Comparison of ENCODE assay signal across 8 mouse cellular contexts in genomic region chr2:29054991-29055390, GRCm38 (mm10). TPM values are rescaled to one million over a fixed set of nuclear protein-coding genes. Genes with fewer than 3 reads are reported as not detected.
A peak's percentile ranks its signal among the peaks of the same experiment; 100 is the strongest.
DNase-seq lines count a peak whose midpoint lies in the region; ATAC-seq and TF ChIP-seq lines count a peak whose summit lies in the region.

Gene Cfap77, minus strand, starts transcription at chr2:29055066.

- no peaks in the 10 kb centered on the region for H3K79me2 ChIP-seq in C2C12 (ENCODE audit: control insufficient read depth, insufficient read depth)

- no peak for ATAC-seq in embryonic facial prominence, embryonic 12.5 days (ENCODE audit: insufficient number of reproducible peaks, insufficient read depth, low FRiP score, low TSS enrichment)
- ATAC-seq in heart, embryonic 16.5 days (replicated peaks; ENCODE audit: extremely low read depth, insufficient read depth, low FRiP score), result peak; percentile 71

- H3K27ac ChIP-seq in embryonic facial prominence, embryonic 12.5 days, result no peak within 1 kb of the TSS
- H3K27ac ChIP-seq in heart, embryonic 16.5 days (ENCODE audit: low read length), result no peak within 1 kb of the TSS

- H3K4me2 ChIP-seq in embryonic facial prominence, embryonic 12.5 days (replicated peaks), result peak within 1 kb of the TSS; percentile 83
- H3K4me2 ChIP-seq in heart, embryonic 16.5 days (ENCODE audit: low read depth, low read length), result peak within 1 kb of the TSS; percentile 89

- peak within 1 kb of the TSS; percentile 8 for H3ac ChIP-seq in C2C12 (ENCODE audit: control insufficient read depth, insufficient read length, low read depth)

- no peaks in the 10 kb centered on the region for H3K79me3 ChIP-seq in C2C12 (ENCODE audit: low read depth)

- no peak for TF ChIP-seq CTCF in C2C12 (IDR thresholded peaks at IDR 0.05; ENCODE audit: control insufficient read depth, insufficient read depth, insufficient read length)

- H3K36me3 ChIP-seq in C2C12 (ENCODE audit: control insufficient read depth, insufficient read depth), result no peaks in the 10 kb centered on the region
- no peaks in the 10 kb centered on the region for H3K36me3 ChIP-seq in embryonic facial prominence, embryonic 12.5 days
- H3K36me3 ChIP-seq in heart, embryonic 16.5 days (ENCODE audit: control insufficient read depth, insufficient read depth), result no peaks in the 10 kb centered on the region

- peaks cover 7% of the 10 kb centered on the region; the same call in 1 of the 2 replicates for H3K4me1 ChIP-seq in embryonic facial prominence, embryonic 12.5 days
- peaks cover 6% of the 10 kb centered on the region for H3K4me1 ChIP-seq in heart, embryonic 16.5 days (ENCODE audit: control insufficient read depth, insufficient read depth, low read length)

- H3K9ac ChIP-seq in embryonic facial prominence, embryonic 12.5 days, result peak within 1 kb of the TSS; percentile 55
- peak within 1 kb of the TSS; percentile 76 for H3K9ac ChIP-seq in heart, embryonic 16.5 days (ENCODE audit: low read length)

- H3K4me3 ChIP-seq in C2C12 (ENCODE audit: insufficient read depth, poor library complexity, severe bottlenecking), result no peak within 1 kb of the TSS
- H3K4me3 ChIP-seq in embryonic facial prominence, embryonic 12.5 days, result peak within 1 kb of the TSS; percentile 39
- H3K4me3 ChIP-seq in heart, embryonic 16.5 days (ENCODE audit: low read length), result peak within 1 kb of the TSS; percentile 61

- peaks cover 7% of the 10 kb centered on the region for H3K27me3 ChIP-seq in C2C12 (ENCODE audit: control insufficient read depth, insufficient read depth, insufficient read length)
- peaks cover 20% of the 10 kb centered on the region for H3K27me3 ChIP-seq in embryonic facial prominence, embryonic 12.5 days
- peaks cover 2% of the 10 kb centered on the region for H3K27me3 ChIP-seq in heart, embryonic 16.5 days (ENCODE audit: control insufficient read depth, insufficient read depth, low read length)

- DNase-seq in R1 (ENCODE audit: low read depth, low spot score), result peak; percentile 95
- peak; percentile 76 to 80 for DNase-seq in kidney, postnatal 4 days
- DNase-seq in lung, postnatal 14 days, result peak; percentile 63
- peak; percentile 83 for DNase-seq in retina, embryonic 14.5 days (ENCODE audit: low spot score)
- DNase-seq in urinary bladder, postnatal 14 days (ENCODE audit: low spot score), result peak; percentile 60

- under 1% methylated on average over 25 of the region's 25 CpGs for WGBS in embryonic facial prominence, embryonic 12.5 days
- under 1% methylated on average over 25 of the region's 25 CpGs for WGBS in heart, embryonic 16.5 days

- no peaks in the 10 kb centered on the region for H3K9me3 ChIP-seq in embryonic facial prominence, embryonic 12.5 days
- no peaks in the 10 kb centered on the region for H3K9me3 ChIP-seq in heart, embryonic 16.5 days (replicated peaks; ENCODE audit: control insufficient read depth, low read length)

TF ChIP-seq in C2C12, 6 proteins besides CTCF, POLR2A, EP300 and RAD21:
- TF ChIP-seq MAX (IDR thresholded peaks at IDR 0.05) (no peak), FOSL1 (IDR thresholded peaks at IDR 0.05; ENCODE audit: insufficient read depth, low read length, poor library complexity, severe bottlenecking) (no peak), MYOG (IDR thresholded peaks at IDR 0.05; ENCODE audit: control insufficient read depth, extremely low read depth, insufficient read length) (no peak), MYOD1 (IDR thresholded peaks at IDR 0.05; ENCODE audit: control insufficient read depth, insufficient read length, low read depth) (no peak), USF1 (IDR thresholded peaks at IDR 0.05; ENCODE audit: low read depth) (no peak), CEBPB (IDR thresholded peaks at IDR 0.05; ENCODE audit: low read depth) (no peak)

RNA-seq across cellular contexts. Expression of gene Cfap77, which starts in this region (rescaled TPM):
- 0.12 TPM for polyA plus RNA-seq in C2C12 (2012; fragmentation: generic; extraction: Trizol)
- 0.55 and 0.79 TPM in 2 replicates for polyA plus RNA-seq in embryonic facial prominence, embryonic 12.5 days (2016; fragmentation: Nextera tagmentation; extraction: Ambion mirVana)
- polyA plus RNA-seq in heart, embryonic 16.5 days (2015; fragmentation: Nextera tagmentation; extraction: Ambion mirVana), result 0.18 and 0.29 TPM in 2 replicates

Comparison
In these comparisons a context has a peak if more than half of its experiments do, and no peak if none do; other contexts are left out.
1. Peak in ATAC-seq, H3K4me3 ChIP-seq, H3K9ac ChIP-seq and H3K4me2 ChIP-seq in heart, embryonic 16.5 days; RNA of the gene not detected or under 1 TPM.